Mouse (Mus musculus) myocyte (in vitro differentiated cells): Measurements from ENCODE around the gene Agbl2. TPM values are rescaled to one million over a fixed set of nuclear protein-coding genes. Genes with fewer than 3 reads are reported as not detected.

Experiments
- H3K27me3 ChIP-seq: one replicate; pipeline ENCODE4 v1.6.1; 2011; ENCODE audit not compliant: control insufficient read depth, insufficient read depth, insufficient read length
- H3K36me3 ChIP-seq: one replicate; pipeline ENCODE4 v1.6.1; 2011; ENCODE audit not compliant: control insufficient read depth, insufficient read depth
- H3K4me2 ChIP-seq: one replicate; pipeline ENCODE4 v1.6.1; 2011; ENCODE audit warnings: low read depth, control low read depth
- H3K4me3 ChIP-seq: one replicate; pipeline ENCODE4 v1.5.1; 2011; ENCODE audit warnings: mild to moderate bottlenecking, control low read depth, moderate library complexity
- H3K79me2 ChIP-seq: one replicate; pipeline ENCODE4 v1.6.1; 2011; ENCODE audit not compliant: control insufficient read depth, insufficient read depth
- H3ac ChIP-seq: one replicate; pipeline ENCODE4 v1.6.1; 2011; ENCODE audit not compliant: control insufficient read depth, insufficient read length
- CEBPB ChIP-seq: IDR thresholded peaks from 2 replicates; pipeline ENCODE4 v1.6.1; 2011; ENCODE audit warnings: mild to moderate bottlenecking, moderate library complexity; ENCODE audit not compliant: poor library complexity, insufficient read depth, severe bottlenecking
- E2F4 ChIP-seq: IDR thresholded peaks from one replicate; pipeline ENCODE4 v1.6.1; 2011; ENCODE audit warnings: mild to moderate bottlenecking, control low read depth, moderate library complexity; ENCODE audit not compliant: insufficient read depth
- MAX ChIP-seq: IDR thresholded peaks from one replicate; pipeline ENCODE4 v1.6.1; 2011; ENCODE audit warnings: low read depth, mild to moderate bottlenecking, control low read depth
- MYOD1 ChIP-seq, 3 experiments: IDR thresholded peaks; one replicate each; pipeline ENCODE4 v1.6.1; 2011; ENCODE audit warnings: control low read depth in 2 of 3, low read depth in 2 of 3, mild to moderate bottlenecking in 2 of 3, moderate library complexity in 1 of 3; ENCODE audit not compliant: insufficient read length in 2 of 3, control insufficient read depth in 1 of 3
- MYOG ChIP-seq, 3 experiments: IDR thresholded peaks; one replicate each; pipeline ENCODE4 v1.6.1; 2011; ENCODE audit warnings: control low read depth in 2 of 3, low read depth in 2 of 3, mild to moderate bottlenecking in 2 of 3; ENCODE audit not compliant: insufficient read length in 2 of 3, control insufficient read depth in 1 of 3, insufficient read depth in 1 of 3
- POLR2A ChIP-seq: IDR thresholded peaks from one replicate; pipeline ENCODE4 v1.6.1; 2011; ENCODE audit warnings: low read depth, mild to moderate bottlenecking, control low read depth, moderate library complexity; ENCODE audit not compliant: insufficient read length
- POLR2AphosphoS2 ChIP-seq: IDR thresholded peaks from one replicate; pipeline ENCODE4 v1.6.1; 2011; ENCODE audit warnings: low read depth, control low read depth; ENCODE audit not compliant: insufficient read length
- REST ChIP-seq: IDR thresholded peaks from one replicate; pipeline ENCODE4 v1.6.1; 2011; ENCODE audit warnings: mild to moderate bottlenecking, control low read depth, moderate library complexity; ENCODE audit not compliant: insufficient read depth, insufficient read length
- SRF ChIP-seq: IDR thresholded peaks from one replicate; pipeline ENCODE4 v1.6.1; 2011; ENCODE audit warnings: low read depth; ENCODE audit not compliant: control insufficient read depth, insufficient read length
- TCF12 ChIP-seq: IDR thresholded peaks from one replicate; pipeline ENCODE4 v1.6.1; 2011; ENCODE audit warnings: mild to moderate bottlenecking, control low read depth; ENCODE audit not compliant: poor library complexity, insufficient read depth, severe bottlenecking
- TCF3 ChIP-seq: IDR thresholded peaks from one replicate; pipeline ENCODE4 v1.6.1; 2011; ENCODE audit warnings: low read depth, control low read depth; ENCODE audit not compliant: insufficient read length
- USF1 ChIP-seq: IDR thresholded peaks from one replicate; pipeline ENCODE4 v1.6.1; 2011; ENCODE audit warnings: low read depth, mild to moderate bottlenecking, control low read depth, moderate library complexity
- polyA plus RNA-seq: library from polyadenylated mRNA; unstranded; fragments of >200 nt; fragmentation: generic; extraction: Trizol; gene quantifications from one replicate; pipeline ENCODE4 v1.2.1, GENCODE M21; 2012; ENCODE audit warnings: missing spikeins

The Agbl2 gene
- polyA plus RNA-seq, 1 experiment, result not detected

- Histone ChIP-seq H3K27me3 (no peaks in the 10 kb centered on the region), H3K79me2 (peaks cover 42% of the 10 kb centered on the region), H3K4me2 (peak overlapping the region; percentile 88), H3ac (no peak overlapping the region), H3K36me3 (peaks cover 25% of the 10 kb centered on the region), H3K4me3 (peak overlapping the region; percentile 90)
- no peak for TF ChIP-seq POLR2AphosphoS2
- TF ChIP-seq MYOG (IDR thresholded peaks at IDR 0.05; ENCODE audit: control insufficient read depth in 1 of 3, insufficient read depth in 1 of 3, insufficient read length in 2 of 3, low read depth in 2 of 3), result no peak
- no peak for TF ChIP-seq POLR2A
- no peak for TF ChIP-seq E2F4
- TF ChIP-seq TCF12, result no peak
- no peak for TF ChIP-seq CEBPB
Measured at GRCm38 (mm10) chr2:90848331-90848730, 65.8 kb downstream of the Agbl2 start.

GRCm38 (mm10) chr2:90850401-90850800 is 67.9 kb downstream of the Agbl2 start:
- no peak overlapping the region for H3K4me2 ChIP-seq
- peaks cover 46% of the 10 kb centered on the region for H3K79me2 ChIP-seq
- peaks cover 44% of the 10 kb centered on the region for H3K36me3 ChIP-seq
- TF ChIP-seq E2F4, result no peak
- no peak for TF ChIP-seq CEBPB
- no peak for TF ChIP-seq POLR2A
- TF ChIP-seq USF1, result no peak
- TF ChIP-seq POLR2AphosphoS2, result no peak
- no peak for TF ChIP-seq MYOG (IDR thresholded peaks at IDR 0.05; ENCODE audit: control insufficient read depth in 1 of 3, insufficient read depth in 1 of 3, insufficient read length in 2 of 3, low read depth in 2 of 3)
- TF ChIP-seq MYOD1 (IDR thresholded peaks at IDR 0.05; ENCODE audit: control insufficient read depth in 1 of 3, insufficient read length in 2 of 3, low read depth in 2 of 3), result no peak
- no peak for TF ChIP-seq REST
- TF ChIP-seq SRF, result no peak
- no peak for TF ChIP-seq TCF3
- TF ChIP-seq TCF12, result no peak
- no peak for TF ChIP-seq MAX
- H3K27me3 ChIP-seq, result no peaks in the 10 kb centered on the region
- H3K4me3 ChIP-seq, result no peak overlapping the region
- H3ac ChIP-seq, result no peak overlapping the region

GRCm38 (mm10) chr2:90861486-90861885 is 79.0 kb downstream of the Agbl2 start:
- no peak for TF ChIP-seq E2F4
- TF ChIP-seq POLR2AphosphoS2, result no peak
- TF ChIP-seq CEBPB, result no peak
- TF ChIP-seq TCF12, result no peak
- no peak for TF ChIP-seq MYOD1 (IDR thresholded peaks at IDR 0.05; ENCODE audit: control insufficient read depth in 1 of 3, insufficient read length in 2 of 3, low read depth in 2 of 3)
- TF ChIP-seq POLR2A, result no peak
- TF ChIP-seq TCF3, result no peak
- TF ChIP-seq MYOG (IDR thresholded peaks at IDR 0.05; ENCODE audit: control insufficient read depth in 1 of 3, insufficient read depth in 1 of 3, insufficient read length in 2 of 3, low read depth in 2 of 3), result no peak
- TF ChIP-seq USF1, result no peak
- no peak for TF ChIP-seq REST
- TF ChIP-seq MAX, result no peak
- no peak for TF ChIP-seq SRF
- Histone ChIP-seq H3K27me3 (no peaks in the 10 kb centered on the region), H3K4me2 (no peak overlapping the region), H3K4me3 (no peak overlapping the region), H3K36me3 (peaks cover 76% of the 10 kb centered on the region), H3ac (no peak overlapping the region), H3K79me2 (no peaks in the 10 kb centered on the region)

GRCm38 (mm10) chr2:90864184-90864583 is 81.7 kb downstream of the Agbl2 start:
- H3ac ChIP-seq, result no peak overlapping the region
- TF ChIP-seq MYOG (IDR thresholded peaks at IDR 0.05; ENCODE audit: control insufficient read depth in 1 of 3, insufficient read depth in 1 of 3, insufficient read length in 2 of 3, low read depth in 2 of 3), result no peak
- no peak for TF ChIP-seq TCF3
- TF ChIP-seq E2F4, result no peak
- TF ChIP-seq REST, result no peak
- TF ChIP-seq MAX, result no peak
- no peak for TF ChIP-seq MYOD1 (IDR thresholded peaks at IDR 0.05; ENCODE audit: control insufficient read depth in 1 of 3, insufficient read length in 2 of 3, low read depth in 2 of 3)
- no peak for TF ChIP-seq POLR2AphosphoS2
- no peak for TF ChIP-seq TCF12
- TF ChIP-seq SRF, result no peak
- TF ChIP-seq USF1, result no peak
- TF ChIP-seq POLR2A, result no peak
- H3K36me3 ChIP-seq, result peaks cover 61% of the 10 kb centered on the region
- H3K27me3 ChIP-seq, result no peaks in the 10 kb centered on the region
- H3K4me3 ChIP-seq, result no peak overlapping the region
- H3K79me2 ChIP-seq, result no peaks in the 10 kb centered on the region
- no peak overlapping the region for H3K4me2 ChIP-seq

- no peaks in the 10 kb centered on the region for H3K27me3 ChIP-seq
- TF ChIP-seq MYOD1 (IDR thresholded peaks at IDR 0.05; ENCODE audit: control insufficient read depth in 1 of 3, insufficient read length in 2 of 3, low read depth in 2 of 3), result no peak
- no peak for TF ChIP-seq POLR2AphosphoS2
- TF ChIP-seq REST, result no peak
- TF ChIP-seq MAX, result no peak
- no peak for TF ChIP-seq TCF3
- TF ChIP-seq E2F4, result no peak
- TF ChIP-seq TCF12, result no peak
- no peak for TF ChIP-seq MYOG (IDR thresholded peaks at IDR 0.05; ENCODE audit: control insufficient read depth in 1 of 3, insufficient read depth in 1 of 3, insufficient read length in 2 of 3, low read depth in 2 of 3)
- TF ChIP-seq POLR2A, result no peak
- no peak for TF ChIP-seq USF1
- TF ChIP-seq SRF, result no peak
- no peak for TF ChIP-seq CEBPB
- no peak overlapping the region for H3K4me2 ChIP-seq
- H3K4me3 ChIP-seq, result no peak overlapping the region
- peaks cover 38% of the 10 kb centered on the region for H3K36me3 ChIP-seq
- H3K79me2 ChIP-seq, result no peaks in the 10 kb centered on the region
- no peak overlapping the region for H3ac ChIP-seq
Measured at GRCm38 (mm10) chr2:90866524-90866923, 84.0 kb downstream of the Agbl2 start.
